Mouse (Mus musculus) midbrain, postnatal 0 days (tissue): ENCODE measurements around the gene Gm4952. TPM values are rescaled to one million over a fixed set of nuclear protein-coding genes. Genes with fewer than 3 reads are reported as not detected.

Experiments
- ATAC-seq: fragments of 200-750 bp; cut with Nextera tagmentation; 2 replicates; pipeline ENCODE4 v1.8.0; 2017; ENCODE audit warnings: moderate number of reproducible peaks, mild to moderate bottlenecking, moderate TSS enrichment, moderate library complexity; ENCODE audit not compliant: low FRiP score
- DNase-seq: peaks from one replicate; pipeline ENCODE4 v3.0.0-alpha.2; 2015; ENCODE audit warnings: low spot score
- H3K27ac ChIP-seq: fragments of 300-500 bp; sonication (generic); 2 replicates; pipeline ENCODE4 v1.5.1; 2014; ENCODE audit warnings: low read depth, mild to moderate bottlenecking, low read length, mixed read lengths
- H3K27me3 ChIP-seq: fragments of 300-500 bp; sonication (generic); 2 replicates; pipeline ENCODE4 v1.6.1; 2014; ENCODE audit warnings: low read length, control low read depth, mixed read lengths; ENCODE audit not compliant: insufficient read depth
- H3K36me3 ChIP-seq: fragments of 300-500 bp; sonication (generic); 2 replicates; pipeline ENCODE4 v1.6.1; 2014; ENCODE audit warnings: low read length, control low read depth, mixed read lengths; ENCODE audit not compliant: insufficient read depth
- H3K4me1 ChIP-seq: fragments of 300-500 bp; sonication (generic); 2 replicates; pipeline ENCODE4 v1.6.1; 2014; ENCODE audit warnings: mild to moderate bottlenecking, control low read depth, antibody characterized with exemption, low read length, mixed read lengths; ENCODE audit not compliant: insufficient read depth
- H3K4me2 ChIP-seq: fragments of 300-500 bp; sonication (generic); 2 replicates; pipeline ENCODE4 v1.6.1; 2014; ENCODE audit warnings: low read depth, mild to moderate bottlenecking, low read length, mixed read lengths; ENCODE audit not compliant: poor library complexity, severe bottlenecking
- H3K4me3 ChIP-seq: fragments of 300-500 bp; sonication (generic); 2 replicates; pipeline ENCODE4 v1.5.1; 2014; ENCODE audit warnings: low read depth, mild to moderate bottlenecking, low read length, moderate library complexity
- H3K9ac ChIP-seq: fragments of 300-500 bp; sonication (generic); replicated peaks from 2 replicates; pipeline ENCODE4 v1.6.1; 2014; ENCODE audit warnings: mild to moderate bottlenecking, low read length, moderate library complexity, mixed read lengths; ENCODE audit not compliant: poor library complexity, severe bottlenecking
- H3K9me3 ChIP-seq: fragments of 300-500 bp; sonication (generic); 2 replicates; pipeline ENCODE4 v1.6.1; 2016; ENCODE audit warnings: low read length, control low read depth
- CTCF ChIP-seq: IDR thresholded peaks from 2 replicates; pipeline ENCODE4 v1.5.1; 2016; ENCODE audit warnings: antibody characterized with exemption, mild to moderate bottlenecking
- WGBS: fragments of 180-500 bp; shearing (Covaris S2); extraction: QIAGEN DNeasy Blood & Tissue Kit; methylation state at CpG from one replicate; pipeline ENCODE4 v1.1.7; 2014; 5-methylcytosine and 5-hydroxymethylcytosine counted together
- polyA plus RNA-seq: library from polyadenylated mRNA; unstranded; fragments of >200 nt; fragmentation: Nextera tagmentation; extraction: Ambion mirVana; gene quantifications from 2 replicates; pipeline ENCODE4 v1.2.1, GENCODE M21; 2015
- total RNA-seq: library from RNA; depleted of rRNA; stranded (reverse); fragments of >200 nt; gene quantifications from 2 replicates; pipeline ENCODE4 v1.2.3, GENCODE M21; 2014

Gm4952 gene
- total and polyA plus RNA-seq, 2 experiments from 2014 or later = 0.16 to 0.52 TPM

DNA sequence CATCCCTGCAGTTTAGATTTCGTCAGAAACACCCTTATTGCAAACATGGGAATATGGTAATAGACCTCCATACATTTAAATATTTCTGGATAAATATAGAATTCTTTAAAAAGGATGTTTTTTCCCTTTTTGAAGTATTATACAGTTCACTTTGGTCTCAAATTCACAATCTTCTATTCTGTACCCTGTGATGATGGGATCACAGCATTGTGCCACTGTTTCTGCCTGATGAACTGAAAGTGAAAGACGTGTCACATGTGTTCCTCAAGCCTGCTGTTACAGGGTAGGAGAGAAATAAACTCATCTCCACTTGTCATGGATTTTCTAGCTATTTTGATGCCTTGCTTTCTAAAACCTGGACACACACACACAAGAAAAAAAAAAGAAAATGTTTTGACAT is 28.9 kb upstream of the Gm4952 start:
- TF ChIP-seq CTCF = no peak
- Histone ChIP-seq H3K27ac (no peak overlapping the region), H3K4me3 (no peak overlapping the region), H3K9ac (no peak overlapping the region), H3K4me2 (no peak overlapping the region), H3K36me3 (no peaks in the 10 kb centered on the region), H3K4me1 (peaks cover 6% of the 10 kb centered on the region; the same call in 1 of the 2 replicates), H3K9me3 (no peaks in the 10 kb centered on the region), H3K27me3 (no peaks in the 10 kb centered on the region)
- ATAC-seq (no peak), DNase-seq (no peak)
- 73% methylated on average over 2 of the region's 2 CpGs for WGBS

DNA sequence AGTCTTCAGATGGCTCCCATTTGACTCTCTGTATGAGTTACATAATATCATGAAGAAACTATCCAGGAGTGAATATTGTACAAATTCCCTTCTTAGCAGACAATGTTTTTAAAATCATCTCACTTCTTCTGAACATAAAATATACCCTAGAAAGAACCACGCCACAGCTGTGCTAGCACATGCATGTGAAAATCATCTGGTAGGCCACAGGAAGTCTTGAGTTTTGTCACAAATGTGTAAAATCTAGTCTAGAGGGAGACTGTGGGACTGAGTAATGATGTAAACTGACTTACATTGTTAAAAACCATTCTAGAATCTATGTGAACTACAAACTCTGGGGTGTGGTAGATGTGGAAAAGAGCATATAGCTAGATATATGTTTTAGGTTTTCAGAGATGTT is 28.1 kb upstream of the Gm4952 start:
- WGBS = 100% methylated on average over 1 of the region's 1 CpGs
- DNase-seq (no peak), ATAC-seq (no peak)

DNA sequence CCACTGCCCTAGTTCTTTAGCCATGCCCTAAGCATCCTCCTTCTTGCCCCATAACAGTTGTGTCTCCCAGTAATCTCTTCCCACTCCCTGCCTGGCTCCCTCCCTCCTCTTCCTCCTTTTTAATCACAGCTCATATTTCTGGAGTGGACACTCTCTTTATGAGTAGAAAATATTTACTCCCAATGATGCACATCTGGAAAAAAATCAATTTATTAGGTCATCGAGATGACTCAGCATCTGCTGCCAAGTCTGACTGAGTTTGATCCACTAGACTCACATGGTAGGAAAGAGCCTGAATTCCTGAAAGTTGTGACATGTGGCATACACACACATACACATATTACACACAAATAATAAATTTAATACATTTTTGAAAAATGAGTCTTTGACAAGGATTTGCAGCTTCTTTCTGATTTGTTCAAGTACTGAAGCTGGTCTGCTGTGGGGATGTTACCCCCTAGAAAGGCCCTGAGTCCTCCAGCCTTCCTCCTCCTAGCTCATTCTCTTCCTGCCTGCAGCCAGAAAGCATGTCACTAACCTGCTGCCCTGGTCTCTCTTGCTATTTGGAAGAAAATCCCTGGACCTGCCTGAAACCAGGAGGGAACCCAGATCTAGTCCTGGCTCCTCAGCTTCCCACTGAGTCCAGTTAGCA is 27.0 kb upstream of the Gm4952 start:
- Histone ChIP-seq H3K4me2 (peak overlapping the region; percentile 50), H3K36me3 (no peaks in the 10 kb centered on the region), H3K27ac (no peak overlapping the region), H3K9me3 (no peaks in the 10 kb centered on the region), H3K4me1 (peaks cover 6% of the 10 kb centered on the region; the same call in 1 of the 2 replicates), H3K9ac (peak overlapping the region; percentile 33; the same call in 1 of the 2 replicates), H3K4me3 (peak overlapping the region; percentile 31), H3K27me3 (no peaks in the 10 kb centered on the region)
- DNase-seq = no peak
- 94% methylated on average over 1 of the region's 1 CpGs for WGBS
- peak; percentile 44; the same call in 1 of the 2 replicates for ATAC-seq
- TF ChIP-seq CTCF = no peak

More for the DNA sequence above, 28.1 kb upstream of the Gm4952 start:
- H3K9me3 ChIP-seq = no peaks in the 10 kb centered on the region
- no peak overlapping the region for H3K27ac ChIP-seq
- TF ChIP-seq CTCF = no peak
- H3K27me3 ChIP-seq = no peaks in the 10 kb centered on the region
- H3K36me3 ChIP-seq = no peaks in the 10 kb centered on the region
- H3K4me2 ChIP-seq = no peak overlapping the region
- no peak overlapping the region for H3K9ac ChIP-seq
- H3K4me1 ChIP-seq = peaks cover 6% of the 10 kb centered on the region; the same call in 1 of the 2 replicates
- H3K4me3 ChIP-seq = no peak overlapping the region

DNA sequence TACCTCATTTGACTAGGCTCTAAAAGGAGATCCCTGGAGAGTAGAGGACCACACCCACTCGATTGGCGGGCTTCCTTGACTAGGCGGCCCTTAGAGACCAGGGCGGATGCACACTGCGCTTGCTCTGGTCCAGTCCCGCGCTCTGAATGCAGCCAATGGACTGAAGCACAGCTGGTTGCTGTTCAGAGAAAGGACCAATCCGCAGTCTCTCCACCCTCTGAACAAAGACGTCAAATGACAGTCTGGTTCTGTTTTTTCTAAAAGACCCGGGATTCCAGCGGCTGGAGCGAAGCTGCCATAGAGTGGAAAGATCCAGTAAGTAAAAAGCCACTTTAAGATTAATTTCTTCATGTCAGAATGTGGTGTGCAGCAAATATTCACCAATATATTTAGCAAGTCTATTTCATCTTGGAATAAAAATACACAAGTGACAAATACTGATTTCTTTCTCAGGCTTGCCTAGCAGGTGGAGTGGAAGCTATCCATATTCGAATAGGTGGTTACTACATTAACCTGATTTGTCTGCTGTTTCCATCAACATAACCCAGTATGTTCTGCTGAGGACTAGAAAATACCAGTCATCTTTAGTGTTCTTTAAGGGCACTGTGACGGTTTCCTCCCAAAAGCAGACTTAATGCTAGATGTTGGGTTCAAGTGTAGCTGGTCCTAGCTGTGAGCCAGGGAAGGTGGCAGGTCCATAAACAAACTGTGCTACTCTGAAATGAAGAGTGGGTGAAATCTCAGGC is 26.3 kb upstream of the Gm4952 start:
- peak overlapping the region; percentile 50 for H3K4me2 ChIP-seq
- H3K9ac ChIP-seq = peak overlapping the region; percentile 36
- H3K9me3 ChIP-seq = no peaks in the 10 kb centered on the region
- DNase-seq = peak; percentile 94
- TF ChIP-seq CTCF = no peak
- peaks cover 6% of the 10 kb centered on the region; the same call in 1 of the 2 replicates for H3K4me1 ChIP-seq
- no peak overlapping the region for H3K27ac ChIP-seq
- H3K27me3 ChIP-seq = no peaks in the 10 kb centered on the region
- H3K4me3 ChIP-seq = peak overlapping the region; percentile 31
- 4% methylated on average over 14 of the region's 14 CpGs for WGBS
- ATAC-seq = peak; percentile 100
- no peaks in the 10 kb centered on the region for H3K36me3 ChIP-seq

DNA sequence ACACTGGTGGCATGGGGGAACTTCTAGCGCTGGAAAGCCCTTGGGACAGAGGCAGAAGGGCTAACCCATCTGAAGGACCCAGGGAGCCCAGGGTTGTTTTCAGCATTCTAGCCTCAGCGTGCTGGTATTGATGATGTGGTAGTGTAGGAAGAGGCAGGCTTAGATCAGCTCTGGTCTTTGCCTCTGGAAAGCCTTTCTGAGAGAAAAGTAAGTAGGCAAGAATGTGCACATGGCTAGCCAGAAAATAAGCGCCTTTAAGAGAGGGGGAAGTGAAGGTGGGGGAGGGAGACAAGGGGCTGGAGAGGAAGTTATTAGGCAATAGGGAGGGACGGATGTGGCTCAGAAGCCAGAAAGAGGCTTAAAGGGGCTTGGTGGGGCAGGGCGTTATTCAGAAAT is 25.8 kb upstream of the Gm4952 start:
- Histone ChIP-seq H3K36me3 (no peaks in the 10 kb centered on the region), H3K4me1 (peaks cover 6% of the 10 kb centered on the region; the same call in 1 of the 2 replicates), H3K9me3 (no peaks in the 10 kb centered on the region), H3K4me3 (peak overlapping the region; percentile 31), H3K27me3 (no peaks in the 10 kb centered on the region), H3K4me2 (peak overlapping the region; percentile 50), H3K27ac (no peak overlapping the region), H3K9ac (peak overlapping the region; percentile 36; the same call in 1 of the 2 replicates)
- WGBS = 20% methylated on average over 5 of the region's 5 CpGs
- no peak; the same call in 1 of the 2 replicates for ATAC-seq
- no peak for DNase-seq
- TF ChIP-seq CTCF = no peak

DNA sequence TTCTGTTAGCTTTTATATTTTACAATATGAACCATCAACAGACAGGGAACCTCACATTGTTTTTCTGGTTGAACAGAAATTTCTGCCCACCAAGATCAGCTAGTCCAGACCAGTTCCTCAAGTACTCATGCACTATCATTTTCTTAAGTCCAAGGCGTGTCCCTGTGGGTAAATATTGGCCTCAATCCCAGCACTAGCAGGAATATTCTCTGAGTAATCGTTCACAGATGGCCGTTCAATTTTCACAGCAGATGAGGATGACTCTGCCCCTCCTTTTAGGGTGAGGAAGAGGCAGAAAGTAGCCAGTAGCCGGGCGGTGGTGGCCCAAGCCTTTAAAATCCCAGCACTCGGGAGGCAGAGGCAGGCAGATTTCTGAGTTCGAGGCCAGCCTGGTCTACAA is 24.7 kb upstream of the Gm4952 start:
- WGBS = 94% methylated on average over 7 of the region's 7 CpGs
- Histone ChIP-seq H3K27me3 (no peaks in the 10 kb centered on the region), H3K27ac (no peak overlapping the region), H3K9me3 (no peaks in the 10 kb centered on the region), H3K9ac (no peak overlapping the region), H3K36me3 (no peaks in the 10 kb centered on the region), H3K4me2 (no peak overlapping the region), H3K4me1 (peaks cover 6% of the 10 kb centered on the region; the same call in 1 of the 2 replicates), H3K4me3 (no peak overlapping the region)
- DNase-seq (no peak), ATAC-seq (no peak)
- TF ChIP-seq CTCF = no peak
